Mouse (Mus musculus) hindbrain, embryonic 14.5 days (tissue): ENCODE results near the gene Stard8. TPM values are rescaled to one million over a fixed set of nuclear protein-coding genes. Genes with fewer than 3 reads are reported as not detected.

ENCODE experiments used
- ATAC-seq: fragments of 200-750 bp; cut with Nextera tagmentation; 2 replicates; pipeline ENCODE4 v1.8.0; 2017; ENCODE audit warnings: moderate number of reproducible peaks, mild to moderate bottlenecking, moderate TSS enrichment, moderate library complexity; ENCODE audit not compliant: low FRiP score
- DNase-seq: peaks from one replicate; pipeline ENCODE4 v3.0.0-alpha.2; 2015; ENCODE audit warnings: low spot score
- H3K27ac ChIP-seq: fragments of 300-500 bp; sonication (generic); 2 replicates; pipeline ENCODE4 v1.5.1; 2014; ENCODE audit warnings: mild to moderate bottlenecking, moderate library complexity
- H3K27me3 ChIP-seq: fragments of 300-500 bp; sonication (generic); 2 replicates; pipeline ENCODE4 v1.6.1; 2014; ENCODE audit warnings: mild to moderate bottlenecking, low read length, mixed read lengths; ENCODE audit not compliant: control insufficient read depth, insufficient read depth
- H3K36me3 ChIP-seq: fragments of 300-500 bp; sonication (generic); replicated peaks from 2 replicates; pipeline ENCODE4 v1.6.1; 2014; ENCODE audit not compliant: control insufficient read depth, insufficient read depth
- H3K4me1 ChIP-seq: fragments of 300-500 bp; sonication (generic); replicated peaks from 2 replicates; pipeline ENCODE4 v1.6.1; 2014; ENCODE audit warnings: antibody characterized with exemption, low read length, mixed read lengths; ENCODE audit not compliant: control insufficient read depth, insufficient read depth
- H3K4me2 ChIP-seq: fragments of 300-500 bp; sonication (generic); replicated peaks from 2 replicates; pipeline ENCODE4 v1.6.1; 2014; ENCODE audit warnings: mild to moderate bottlenecking, moderate library complexity
- H3K4me3 ChIP-seq: fragments of 300-500 bp; sonication (generic); replicated peaks from 2 replicates; pipeline ENCODE4 v1.5.1; 2014; ENCODE audit warnings: mild to moderate bottlenecking, low read length
- H3K9ac ChIP-seq: fragments of 300-500 bp; sonication (generic); 2 replicates; pipeline ENCODE4 v1.6.1; 2014
- H3K9me3 ChIP-seq: fragments of 300-500 bp; sonication (generic); 2 replicates; pipeline ENCODE4 v1.6.1; 2016; ENCODE audit warnings: low read length; ENCODE audit not compliant: control insufficient read depth
- WGBS: fragments of 180-500 bp; shearing (Covaris S2); extraction: QIAGEN DNeasy Blood & Tissue Kit; methylation state at CpG from one replicate; pipeline ENCODE4 v1.1.7; 2014; 5-methylcytosine and 5-hydroxymethylcytosine counted together
- polyA plus RNA-seq: library from polyadenylated mRNA; unstranded; fragments of >200 nt; fragmentation: Nextera tagmentation; extraction: Ambion mirVana; gene quantifications from 2 replicates; pipeline ENCODE4 v1.2.1, GENCODE M21; 2014

Gene Stard8
- polyA plus RNA-seq, 1 experiment from 2014 or later = 5.5 TPM

- WGBS = 81% methylated on average over 7 of the region's 7 CpGs
- H3K27me3 ChIP-seq = peaks cover 4% of the 10 kb centered on the region; the same call in 1 of the 2 replicates
- H3K9me3 ChIP-seq = no peaks in the 10 kb centered on the region
- no peaks in the 10 kb centered on the region for H3K4me1 ChIP-seq
- ATAC-seq (no peak), DNase-seq (no peak)
- no peaks in the 10 kb centered on the region for H3K36me3 ChIP-seq
- H3K9ac ChIP-seq = no peak overlapping the region
- no peak overlapping the region for H3K27ac ChIP-seq
- H3K4me3 ChIP-seq = no peak overlapping the region
- H3K4me2 ChIP-seq = no peak overlapping the region
These were observed 51.5 kb downstream of the Stard8 start for GRCm38 (mm10) chrX:99054512-99054911.

DNA sequence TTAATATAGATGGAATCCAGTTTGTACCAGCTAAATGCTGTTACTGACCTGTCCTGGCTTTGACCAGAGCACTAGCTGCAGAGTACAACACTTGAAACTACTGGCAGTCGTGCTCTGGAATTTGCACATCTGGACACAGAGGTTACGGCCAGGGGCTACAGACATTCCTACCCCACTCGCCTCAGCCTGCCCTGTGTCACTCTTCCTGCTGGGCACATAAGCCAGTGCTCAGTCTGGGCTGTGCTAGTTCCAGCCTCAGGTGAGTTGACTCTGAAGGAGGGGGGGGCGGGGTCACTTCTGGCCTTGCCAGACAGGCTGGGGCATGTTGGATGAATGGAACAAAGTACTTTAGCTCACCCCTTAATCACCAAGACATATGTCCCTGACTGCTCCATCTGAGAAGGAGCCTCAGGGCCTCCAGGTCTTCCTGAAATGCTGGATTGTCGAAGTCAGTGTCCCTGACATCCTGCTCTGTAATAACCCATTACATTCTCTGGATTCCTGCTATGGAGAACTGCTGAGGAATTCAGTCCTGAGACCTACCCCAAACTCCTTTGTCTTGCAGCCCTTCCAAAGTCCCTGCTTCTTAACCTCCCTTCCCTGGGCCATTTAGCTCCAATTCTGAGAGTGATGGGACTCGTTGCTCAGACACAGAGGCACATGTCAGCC, 54.9 kb downstream of the Stard8 start:
- Histone ChIP-seq H3K9ac (no peak overlapping the region), H3K27ac (no peak overlapping the region), H3K4me1 (no peaks in the 10 kb centered on the region), H3K36me3 (no peaks in the 10 kb centered on the region), H3K27me3 (peaks cover 4% of the 10 kb centered on the region; the same call in 1 of the 2 replicates), H3K4me2 (no peak overlapping the region), H3K4me3 (no peak overlapping the region), H3K9me3 (no peaks in the 10 kb centered on the region)
- WGBS = 73% methylated on average over 6 of the region's 6 CpGs
- ATAC-seq (no peak), DNase-seq (no peak)

DNA sequence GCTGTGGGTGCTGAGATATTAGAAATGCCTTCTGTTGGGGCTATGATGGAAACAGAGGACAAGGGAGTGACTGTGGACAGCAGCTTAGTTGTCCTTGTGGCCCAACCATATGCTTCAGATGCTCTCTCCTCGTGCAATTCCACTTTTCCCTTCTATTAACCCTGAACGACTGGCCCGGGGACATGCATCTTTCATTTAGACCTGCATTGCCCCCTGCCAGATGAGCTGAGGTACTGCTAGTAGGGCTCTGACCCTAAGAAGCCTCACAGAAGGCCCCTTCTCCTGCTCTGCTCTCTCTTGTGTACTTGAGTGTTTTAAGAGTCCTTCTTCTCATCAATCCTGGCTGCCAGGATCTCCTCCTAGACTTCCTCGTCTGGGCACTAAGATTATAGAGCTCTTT, 56.1 kb downstream of the Stard8 start:
- H3K9me3 ChIP-seq = no peaks in the 10 kb centered on the region
- H3K36me3 ChIP-seq = no peaks in the 10 kb centered on the region
- ATAC-seq (no peak), DNase-seq (no peak)
- H3K9ac ChIP-seq = no peak overlapping the region
- H3K4me1 ChIP-seq = no peaks in the 10 kb centered on the region
- no peak overlapping the region for H3K27ac ChIP-seq
- 52% methylated on average over 4 of the region's 4 CpGs for WGBS
- H3K4me3 ChIP-seq = no peak overlapping the region
- no peak overlapping the region for H3K4me2 ChIP-seq
- peaks cover 4% of the 10 kb centered on the region; the same call in 1 of the 2 replicates for H3K27me3 ChIP-seq

DNA sequence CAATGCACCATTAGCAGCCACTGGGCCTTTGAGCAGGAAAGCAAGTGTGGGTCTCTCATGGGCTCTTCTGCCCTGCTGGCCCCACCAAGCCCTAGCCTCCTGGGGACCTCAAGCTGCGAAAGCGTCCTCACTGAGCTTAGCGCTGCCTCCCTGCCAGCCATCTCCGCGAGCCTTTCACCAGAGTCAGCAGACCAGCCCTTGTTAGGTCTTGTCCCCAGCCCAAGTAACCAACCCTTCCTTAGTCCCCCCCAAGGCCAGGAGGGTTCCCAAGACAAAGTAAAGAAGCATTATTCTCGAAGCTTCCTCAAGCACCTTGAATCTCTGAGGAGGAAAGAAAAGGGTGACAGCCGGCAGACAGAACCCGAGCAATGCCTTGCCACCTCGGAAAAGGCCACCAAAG, 62.5 kb downstream of the Stard8 start:
- Histone ChIP-seq H3K36me3 (no peaks in the 10 kb centered on the region), H3K4me3 (no peak overlapping the region), H3K4me2 (no peak overlapping the region), H3K9me3 (no peaks in the 10 kb centered on the region), H3K4me1 (no peaks in the 10 kb centered on the region), H3K27ac (no peak overlapping the region), H3K9ac (no peak overlapping the region), H3K27me3 (no peaks in the 10 kb centered on the region)
- DNase-seq = no peak
- ATAC-seq = no peak
- 86% methylated on average over 9 of the region's 9 CpGs for WGBS

DNA sequence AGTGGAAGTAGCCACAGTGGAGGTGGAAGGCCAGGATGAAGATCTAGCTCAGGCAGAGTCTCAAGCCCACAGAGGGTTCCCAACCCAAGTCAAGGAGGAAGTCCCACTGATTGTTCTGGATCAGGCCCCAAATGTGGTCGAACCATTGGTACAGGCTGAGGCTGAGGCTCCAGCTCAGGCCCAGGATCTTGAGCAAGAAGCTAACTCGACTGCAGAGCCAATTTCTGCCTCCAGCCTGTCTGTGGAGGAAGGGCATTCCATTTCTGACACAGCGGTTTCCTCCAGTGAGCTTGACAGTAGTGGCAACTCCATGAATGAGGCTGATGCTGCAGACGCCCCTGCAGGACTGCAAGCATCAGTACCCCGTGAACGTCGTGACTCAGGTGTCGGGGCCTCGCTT, 63.5 kb downstream of the Stard8 start:
- Histone ChIP-seq H3K9me3 (no peaks in the 10 kb centered on the region), H3K4me2 (no peak overlapping the region), H3K36me3 (no peaks in the 10 kb centered on the region), H3K4me3 (no peak overlapping the region), H3K4me1 (no peaks in the 10 kb centered on the region), H3K27ac (no peak overlapping the region), H3K27me3 (no peaks in the 10 kb centered on the region), H3K9ac (no peak overlapping the region)
- no peak for DNase-seq
- no peak for ATAC-seq
- 85% methylated on average over 9 of the region's 9 CpGs for WGBS

DNA sequence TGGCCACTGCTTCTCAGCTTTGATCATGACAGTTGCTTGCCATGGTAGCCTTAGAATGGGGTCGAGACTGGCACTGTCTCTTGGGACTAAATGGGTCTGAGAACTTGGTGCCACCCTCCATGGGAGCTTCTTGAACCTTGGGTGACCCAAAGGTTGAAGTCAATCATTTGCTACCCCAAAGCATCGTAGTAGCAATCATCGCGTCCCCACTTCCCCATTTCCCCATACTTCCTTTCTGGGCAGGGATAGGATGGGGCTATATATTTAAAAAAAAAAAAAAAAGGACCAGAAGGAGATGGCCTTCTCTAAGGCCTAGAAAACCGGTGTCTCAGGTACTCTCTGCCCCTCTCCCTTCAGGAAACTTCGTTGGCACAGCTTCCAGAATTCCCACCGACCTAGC, 64.2 kb downstream of the Stard8 start:
- H3K9me3 ChIP-seq = no peaks in the 10 kb centered on the region
- no peak overlapping the region for H3K4me3 ChIP-seq
- H3K27ac ChIP-seq = no peak overlapping the region
- H3K27me3 ChIP-seq = no peaks in the 10 kb centered on the region
- H3K9ac ChIP-seq = no peak overlapping the region
- no peak overlapping the region for H3K4me2 ChIP-seq
- WGBS = 81% methylated on average over 7 of the region's 7 CpGs
- no peak for DNase-seq
- no peak for ATAC-seq
- no peaks in the 10 kb centered on the region for H3K36me3 ChIP-seq
- no peaks in the 10 kb centered on the region for H3K4me1 ChIP-seq

GRCm38 (mm10) chrX:99067671-99068151, 64.7 kb downstream of the Stard8 start:
- no peak overlapping the region for H3K4me2 ChIP-seq
- 79% methylated on average over 9 of the region's 9 CpGs for WGBS
- H3K4me3 ChIP-seq = no peak overlapping the region
- no peak overlapping the region for H3K9ac ChIP-seq
- DNase-seq (no peak), ATAC-seq (no peak)
- H3K27ac ChIP-seq = no peak overlapping the region
- no peaks in the 10 kb centered on the region for H3K27me3 ChIP-seq
- no peaks in the 10 kb centered on the region for H3K9me3 ChIP-seq
- no peaks in the 10 kb centered on the region for H3K4me1 ChIP-seq
- H3K36me3 ChIP-seq = no peaks in the 10 kb centered on the region

DNA sequence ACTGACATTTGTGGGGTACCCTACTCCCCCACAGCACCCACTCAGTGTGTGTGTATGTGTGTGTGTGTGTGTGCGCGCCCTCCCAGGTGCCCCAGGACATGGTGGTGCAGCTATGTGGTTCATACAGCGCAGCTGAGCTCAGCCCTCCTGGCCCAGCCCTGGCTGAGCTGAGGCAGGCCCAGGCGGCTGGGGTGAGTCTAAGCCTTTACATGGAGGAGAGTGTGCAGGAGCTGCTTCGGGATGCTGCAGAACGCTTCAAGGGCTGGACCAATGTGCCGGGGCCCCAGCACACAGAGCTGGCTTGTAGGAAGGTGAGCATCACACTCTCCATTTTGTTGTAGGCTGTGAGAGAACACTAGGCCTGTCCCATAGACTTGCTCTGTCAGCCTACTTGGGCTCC, 68.1 kb downstream of the Stard8 start:
- H3K9me3 ChIP-seq = no peaks in the 10 kb centered on the region
- no peak overlapping the region for H3K4me3 ChIP-seq
- H3K4me1 ChIP-seq = no peaks in the 10 kb centered on the region
- no peak for DNase-seq
- no peaks in the 10 kb centered on the region for H3K27me3 ChIP-seq
- no peak for ATAC-seq
- H3K27ac ChIP-seq = no peak overlapping the region
- no peaks in the 10 kb centered on the region for H3K36me3 ChIP-seq
- H3K9ac ChIP-seq = no peak overlapping the region
- WGBS = 97% methylated on average over 7 of the region's 7 CpGs
- H3K4me2 ChIP-seq = no peak overlapping the region

- H3K9ac ChIP-seq = no peak overlapping the region
- no peak overlapping the region for H3K27ac ChIP-seq
- H3K4me1 ChIP-seq = no peaks in the 10 kb centered on the region
- WGBS = 95% methylated on average over 13 of the region's 13 CpGs
- no peaks in the 10 kb centered on the region for H3K27me3 ChIP-seq
- DNase-seq = no peak
- no peak overlapping the region for H3K4me2 ChIP-seq
- no peaks in the 10 kb centered on the region for H3K9me3 ChIP-seq
- no peak overlapping the region for H3K4me3 ChIP-seq
- no peak for ATAC-seq
- H3K36me3 ChIP-seq = no peaks in the 10 kb centered on the region
These were observed 69.5 kb downstream of the Stard8 start for GRCm38 (mm10) chrX:99072596-99072995.

DNA sequence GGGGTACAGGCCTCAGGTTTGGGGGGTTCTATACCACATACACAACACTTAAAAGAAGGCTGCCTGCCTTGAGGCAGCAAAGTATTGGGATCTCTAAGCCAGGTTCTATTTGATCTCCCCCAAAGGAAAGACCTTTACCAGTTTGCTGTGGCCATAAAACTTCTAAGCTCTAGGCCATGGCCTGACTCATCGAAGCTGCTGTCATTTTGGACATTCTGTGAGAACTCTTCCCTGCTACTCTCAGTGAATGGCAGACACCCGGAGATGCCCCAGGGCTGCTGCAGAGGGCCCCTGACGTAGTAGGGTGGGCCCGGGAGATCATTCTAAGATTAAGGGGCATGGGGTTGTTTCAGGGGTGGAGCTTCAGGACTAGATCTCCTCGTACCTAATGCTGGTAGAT, 72.1 kb downstream of the Stard8 start:
- no peaks in the 10 kb centered on the region for H3K4me1 ChIP-seq
- H3K4me2 ChIP-seq = no peak overlapping the region
- H3K4me3 ChIP-seq = no peak overlapping the region
- no peaks in the 10 kb centered on the region for H3K36me3 ChIP-seq
- DNase-seq = no peak
- H3K27ac ChIP-seq = no peak overlapping the region
- H3K9ac ChIP-seq = no peak overlapping the region
- no peak for ATAC-seq
- 83% methylated on average over 5 of the region's 5 CpGs for WGBS
- H3K27me3 ChIP-seq = no peaks in the 10 kb centered on the region
- no peaks in the 10 kb centered on the region for H3K9me3 ChIP-seq
